Mouse (Mus musculus): ENCODE data around the gene Fam57b. TPM values are rescaled to one million over a fixed set of nuclear protein-coding genes. Genes with fewer than 3 reads are reported as not detected.

Fam57b gene
- polyA plus RNA-seq, 1 experiment from 2014 or later = 2.5 TPM

DNA sequence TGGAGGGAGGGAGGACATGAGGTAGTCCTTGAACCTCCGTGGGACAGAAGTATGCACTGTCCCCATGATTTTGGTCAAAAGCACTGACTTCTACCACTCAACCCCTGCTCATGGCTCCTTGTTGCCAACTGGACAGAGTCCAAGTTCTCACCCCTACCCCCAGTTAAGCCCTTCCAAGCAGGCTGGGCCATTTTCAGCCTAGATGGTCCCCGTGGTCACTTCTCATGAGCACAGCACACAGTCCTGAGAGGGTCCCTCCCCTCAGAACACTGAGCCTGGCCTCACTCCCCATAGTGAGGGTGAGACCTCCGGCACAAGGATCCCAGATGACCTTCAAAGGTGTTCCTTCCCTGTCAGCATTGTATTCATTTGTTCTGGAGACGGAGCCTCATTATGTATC is 8.3 kb upstream of the Fam57b start:
- Histone ChIP-seq H3K9me3 (replicated peaks; ENCODE audit: control insufficient read depth, low read length) (no peaks in the 10 kb centered on the region), H3K4me3 (ENCODE audit: low read depth, low read length) (no peak overlapping the region), H3K36me3 (replicated peaks; ENCODE audit: control insufficient read depth, insufficient read depth, low read depth, low read length) (peaks cover 29% of the 10 kb centered on the region), H3K9ac (replicated peaks; ENCODE audit: low read length) (no peak overlapping the region), H3K27ac (replicated peaks; ENCODE audit: low read depth, low read length) (no peak overlapping the region), H3K27me3 (ENCODE audit: control insufficient read depth, insufficient read depth, low read length) (no peaks in the 10 kb centered on the region), H3K4me1 (ENCODE audit: control insufficient read depth, insufficient read depth, low read length) (no peaks in the 10 kb centered on the region; the same call in 1 of the 2 replicates), H3K4me2 (ENCODE audit: low read depth, low read length) (no peak overlapping the region)
- no peak for ATAC-seq (replicated peaks; ENCODE audit: insufficient number of reproducible peaks, low FRiP score, low TSS enrichment, low read depth)
- no peak for DNase-seq (ENCODE audit: low spot score)
- 94% methylated on average over 4 of the region's 4 CpGs for WGBS

DNA sequence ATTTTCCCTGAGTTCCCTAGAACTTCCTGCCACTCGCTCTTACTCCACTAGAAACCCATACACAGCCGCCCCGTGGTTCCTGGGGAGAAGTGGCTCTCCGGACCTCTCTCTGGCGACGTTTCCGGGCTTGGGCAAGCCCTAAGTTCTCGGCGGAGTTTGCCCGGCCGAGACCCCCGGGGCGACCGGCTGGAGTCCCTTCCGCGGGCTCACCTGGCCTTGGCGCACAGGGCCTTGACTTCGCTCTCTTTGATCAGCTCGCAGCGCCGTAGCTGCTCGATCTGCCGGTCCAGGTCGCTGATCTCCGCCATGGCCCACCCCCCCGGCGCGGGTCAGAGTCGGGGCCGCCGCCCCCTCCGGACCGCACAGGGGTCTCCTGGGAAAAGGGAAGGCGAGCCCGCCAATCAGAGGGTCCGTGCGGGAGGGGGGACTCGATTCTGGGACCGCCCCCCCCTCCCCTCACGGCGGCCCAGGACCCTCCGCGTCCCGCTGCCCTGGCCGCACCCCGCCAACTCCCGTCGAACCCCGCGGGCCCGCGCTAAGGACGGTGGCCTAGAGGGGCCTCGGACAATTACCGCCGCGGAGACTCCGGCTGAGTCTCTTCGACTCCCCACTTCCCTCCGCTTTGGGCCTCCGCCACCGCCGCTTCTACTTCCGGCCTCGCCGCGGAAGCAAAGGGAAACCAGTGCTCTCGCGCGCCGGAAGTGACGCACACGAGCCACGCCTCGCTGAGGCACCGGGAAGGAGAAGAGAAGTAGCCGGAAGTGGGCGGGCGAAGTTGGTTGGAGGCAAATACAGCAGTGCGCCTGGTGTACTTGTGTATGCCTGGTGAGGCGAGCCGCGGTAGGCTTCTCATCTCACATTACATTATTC is 5.4 kb upstream of the Fam57b start, which contains the start of gene Ppp4c:
TSS of gene Ppp4c (minus strand) at position 646 of the 870 bp plus-strand sequence.
- Histone ChIP-seq H3K27ac (replicated peaks; ENCODE audit: low read depth, low read length) (peak within 1 kb of the TSS; percentile 91), H3K9ac (replicated peaks; ENCODE audit: low read length) (peak within 1 kb of the TSS; percentile 87), H3K27me3 (ENCODE audit: control insufficient read depth, insufficient read depth, low read length) (no peaks in the 10 kb centered on the region), H3K4me2 (ENCODE audit: low read depth, low read length) (peak within 1 kb of the TSS; percentile 57), H3K36me3 (replicated peaks; ENCODE audit: control insufficient read depth, insufficient read depth, low read depth, low read length) (peaks cover 27% of the 10 kb centered on the region), H3K4me1 (ENCODE audit: control insufficient read depth, insufficient read depth, low read length) (no peaks in the 10 kb centered on the region; the same call in 1 of the 2 replicates), H3K4me3 (ENCODE audit: low read depth, low read length) (peak within 1 kb of the TSS; percentile 79), H3K9me3 (replicated peaks; ENCODE audit: control insufficient read depth, low read length) (no peaks in the 10 kb centered on the region)
- under 1% methylated on average over 75 of the region's 83 CpGs for WGBS
- peak; percentile 87 for ATAC-seq (replicated peaks; ENCODE audit: insufficient number of reproducible peaks, low FRiP score, low TSS enrichment, low read depth)
- peak; percentile 99 for DNase-seq (ENCODE audit: low spot score)

DNA sequence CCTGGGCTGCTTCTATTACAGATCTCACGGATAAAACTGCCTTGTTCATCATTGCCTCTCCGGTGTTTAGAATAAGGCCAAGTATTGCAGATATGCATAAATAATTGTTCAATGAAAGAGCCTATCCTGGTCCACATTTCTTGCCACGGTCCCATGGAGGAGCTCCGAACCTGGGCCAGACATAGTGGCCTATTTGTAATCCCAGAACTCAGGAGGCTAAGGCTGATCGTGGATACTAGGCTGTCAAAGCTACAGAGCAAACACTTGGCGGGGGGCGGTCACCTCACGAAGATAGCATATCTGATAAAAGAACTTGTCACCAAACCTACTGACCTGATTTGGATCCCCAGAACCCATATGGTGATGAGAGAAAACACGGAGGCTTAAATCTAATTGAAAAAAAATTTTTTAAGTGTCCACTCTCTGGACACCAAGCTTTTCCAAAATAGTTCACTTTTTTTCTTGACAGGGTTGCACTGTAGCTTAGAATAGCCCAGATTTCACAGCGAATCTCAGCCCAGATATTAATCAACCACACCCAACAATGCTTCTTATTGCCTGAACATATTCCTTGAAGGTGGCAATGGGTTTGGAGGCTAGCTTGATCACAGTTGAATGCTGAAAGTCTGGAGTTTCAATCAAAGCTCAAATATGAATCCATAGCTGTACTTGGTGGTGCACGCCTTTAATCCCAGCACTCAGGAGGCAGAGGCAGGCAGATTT is 4.6 kb upstream of the Fam57b start:
- H3K4me3 ChIP-seq (ENCODE audit: low read depth, low read length) = peak overlapping the region; percentile 79
- H3K9ac ChIP-seq (replicated peaks; ENCODE audit: low read length) = peak overlapping the region; percentile 47
- peaks cover 22% of the 10 kb centered on the region for H3K36me3 ChIP-seq (replicated peaks; ENCODE audit: control insufficient read depth, insufficient read depth, low read depth, low read length)
- WGBS = 24% methylated on average over 11 of the region's 11 CpGs
- ATAC-seq (replicated peaks; ENCODE audit: insufficient number of reproducible peaks, low FRiP score, low TSS enrichment, low read depth) (peak; percentile 22; the same call in 1 of the 2 replicates), DNase-seq (ENCODE audit: low spot score) (no peak)
- H3K9me3 ChIP-seq (replicated peaks; ENCODE audit: control insufficient read depth, low read length) = no peaks in the 10 kb centered on the region
- H3K4me2 ChIP-seq (ENCODE audit: low read depth, low read length) = peak overlapping the region; percentile 57
- peaks cover 3% of the 10 kb centered on the region for H3K4me1 ChIP-seq (ENCODE audit: control insufficient read depth, insufficient read depth, low read length)
- H3K27me3 ChIP-seq (ENCODE audit: control insufficient read depth, insufficient read depth, low read length) = no peaks in the 10 kb centered on the region
- peak overlapping the region; percentile 91 for H3K27ac ChIP-seq (replicated peaks; ENCODE audit: low read depth, low read length)

DNA sequence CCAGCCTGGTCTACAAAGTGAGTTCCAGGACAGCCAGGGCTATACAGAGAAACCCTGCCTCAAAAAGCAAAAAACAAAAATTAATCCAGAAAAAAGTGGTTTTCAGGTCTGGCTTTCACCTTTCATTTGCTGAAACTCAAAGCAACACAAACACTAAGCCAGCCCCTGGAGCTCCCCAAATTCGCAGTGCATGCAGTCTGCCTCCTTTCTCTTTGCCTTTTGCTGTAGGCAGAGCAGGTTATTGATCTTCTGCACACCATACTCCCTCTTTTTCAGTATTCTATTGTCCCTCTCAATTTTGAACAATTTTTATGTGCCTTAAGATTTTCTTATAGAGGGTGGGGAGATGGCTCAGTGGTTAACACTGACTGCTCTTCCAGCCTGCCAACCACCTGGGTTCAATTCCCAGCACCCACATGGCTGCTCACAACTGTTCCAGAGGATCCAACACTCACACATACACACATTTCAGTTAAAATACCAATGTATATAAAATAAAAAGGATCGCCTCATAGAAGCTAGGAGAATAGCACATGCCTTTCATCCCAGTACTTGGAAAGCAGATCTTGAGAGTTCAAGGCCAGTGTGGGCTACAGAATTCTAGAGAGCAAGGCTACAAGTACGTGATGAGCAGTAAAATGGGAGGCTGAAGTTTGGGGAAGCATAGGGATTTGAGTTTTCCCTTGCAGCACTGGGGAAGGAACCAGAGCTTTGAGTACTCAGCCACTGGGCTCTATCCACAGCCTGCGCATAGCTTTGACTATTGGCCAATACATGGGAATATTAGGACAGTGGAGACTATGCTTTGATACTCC is 3.8 kb upstream of the Fam57b start:
- no peak overlapping the region for H3K9ac ChIP-seq (replicated peaks; ENCODE audit: low read length)
- no peak for ATAC-seq (replicated peaks; ENCODE audit: insufficient number of reproducible peaks, low FRiP score, low TSS enrichment, low read depth)
- no peak for DNase-seq (ENCODE audit: low spot score)
- peaks cover 3% of the 10 kb centered on the region for H3K4me1 ChIP-seq (ENCODE audit: control insufficient read depth, insufficient read depth, low read length)
- peaks cover 16% of the 10 kb centered on the region for H3K36me3 ChIP-seq (replicated peaks; ENCODE audit: control insufficient read depth, insufficient read depth, low read depth, low read length)
- H3K4me2 ChIP-seq (ENCODE audit: low read depth, low read length) = no peak overlapping the region
- WGBS = 73% methylated on average over 4 of the region's 4 CpGs
- H3K27me3 ChIP-seq (ENCODE audit: control insufficient read depth, insufficient read depth, low read length) = no peaks in the 10 kb centered on the region
- H3K9me3 ChIP-seq (replicated peaks; ENCODE audit: control insufficient read depth, low read length) = no peaks in the 10 kb centered on the region
- no peak overlapping the region for H3K27ac ChIP-seq (replicated peaks; ENCODE audit: low read depth, low read length)
- H3K4me3 ChIP-seq (ENCODE audit: low read depth, low read length) = no peak overlapping the region

DNA sequence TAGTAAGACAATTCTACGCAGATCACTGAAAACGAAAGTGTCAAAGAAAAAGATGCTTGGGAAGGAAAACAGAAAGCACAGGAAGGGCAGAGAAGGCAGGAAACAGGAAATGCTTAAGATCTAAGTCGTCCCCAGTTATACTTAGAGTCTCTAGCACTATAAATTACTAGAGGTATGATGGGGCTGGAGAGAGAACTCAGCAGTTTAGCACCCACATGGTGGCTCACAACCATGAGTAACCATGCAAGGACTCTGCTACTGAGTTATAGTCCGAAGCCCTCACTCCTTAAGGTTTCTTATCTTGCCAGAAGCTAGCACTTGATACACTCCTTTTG is 3.2 kb upstream of the Fam57b start:
- H3K36me3 ChIP-seq (replicated peaks; ENCODE audit: control insufficient read depth, insufficient read depth, low read depth, low read length) = peaks cover 16% of the 10 kb centered on the region
- no peak overlapping the region for H3K9ac ChIP-seq (replicated peaks; ENCODE audit: low read length)
- H3K4me1 ChIP-seq (ENCODE audit: control insufficient read depth, insufficient read depth, low read length) = peaks cover 3% of the 10 kb centered on the region
- H3K27ac ChIP-seq (replicated peaks; ENCODE audit: low read depth, low read length) = no peak overlapping the region
- no peaks in the 10 kb centered on the region for H3K9me3 ChIP-seq (replicated peaks; ENCODE audit: control insufficient read depth, low read length)
- H3K27me3 ChIP-seq (ENCODE audit: control insufficient read depth, insufficient read depth, low read length) = no peaks in the 10 kb centered on the region
- no peak overlapping the region for H3K4me3 ChIP-seq (ENCODE audit: low read depth, low read length)
- no peak for DNase-seq (ENCODE audit: low spot score)
- ATAC-seq (replicated peaks; ENCODE audit: insufficient number of reproducible peaks, low FRiP score, low TSS enrichment, low read depth) = no peak
- H3K4me2 ChIP-seq (ENCODE audit: low read depth, low read length) = no peak overlapping the region
- 70% methylated on average over 4 of the region's 4 CpGs for WGBS

DNA sequence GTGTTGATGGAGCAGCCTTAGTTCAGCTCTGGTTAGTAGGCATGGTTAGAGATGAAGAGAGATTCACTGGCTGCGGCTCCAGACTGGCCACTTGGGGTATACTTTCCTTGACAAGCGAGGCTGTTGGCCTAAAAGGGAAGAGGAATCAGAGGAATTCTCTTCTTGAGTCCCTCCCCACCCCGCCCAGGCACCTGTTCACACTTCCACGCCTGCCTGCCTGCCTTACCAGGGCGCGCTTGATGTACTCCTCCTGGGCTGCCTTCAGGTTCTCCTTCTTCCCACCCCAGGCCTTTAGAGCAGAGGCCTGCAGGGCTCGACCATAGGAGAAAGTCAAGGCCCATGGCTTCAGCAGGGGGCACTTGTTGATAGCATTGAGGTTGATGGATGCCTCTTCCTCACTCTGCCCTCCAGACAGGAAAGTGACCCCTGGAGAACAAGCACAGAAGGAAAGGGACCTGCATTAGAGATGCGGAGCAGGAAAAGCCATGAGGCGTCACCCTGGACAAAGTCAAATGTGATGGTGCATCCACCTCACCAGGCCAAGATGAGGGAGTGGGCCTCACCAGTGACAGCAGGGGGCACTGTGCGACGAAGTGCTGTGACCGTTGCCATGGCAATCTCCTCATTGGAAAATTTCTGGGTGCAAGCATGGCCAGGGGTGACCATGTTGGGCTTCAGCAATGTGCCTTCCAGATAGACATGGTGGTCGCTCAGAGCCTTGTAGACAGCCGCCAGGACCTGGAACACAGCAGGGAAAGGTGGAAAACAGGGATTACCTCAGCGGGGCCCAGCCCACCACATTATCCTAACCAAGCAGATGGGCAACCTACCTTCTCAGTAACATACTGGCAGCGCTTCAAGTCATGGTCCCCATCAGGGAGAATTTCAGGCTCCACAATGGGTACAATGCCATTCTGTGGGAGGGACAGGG is 1.8 kb upstream of the Fam57b start:
- Histone ChIP-seq H3K36me3 (replicated peaks; ENCODE audit: control insufficient read depth, insufficient read depth, low read depth, low read length) (peaks cover 9% of the 10 kb centered on the region), H3K4me3 (ENCODE audit: low read depth, low read length) (no peak overlapping the region), H3K4me1 (ENCODE audit: control insufficient read depth, insufficient read depth, low read length) (peaks cover 3% of the 10 kb centered on the region)

DNA sequence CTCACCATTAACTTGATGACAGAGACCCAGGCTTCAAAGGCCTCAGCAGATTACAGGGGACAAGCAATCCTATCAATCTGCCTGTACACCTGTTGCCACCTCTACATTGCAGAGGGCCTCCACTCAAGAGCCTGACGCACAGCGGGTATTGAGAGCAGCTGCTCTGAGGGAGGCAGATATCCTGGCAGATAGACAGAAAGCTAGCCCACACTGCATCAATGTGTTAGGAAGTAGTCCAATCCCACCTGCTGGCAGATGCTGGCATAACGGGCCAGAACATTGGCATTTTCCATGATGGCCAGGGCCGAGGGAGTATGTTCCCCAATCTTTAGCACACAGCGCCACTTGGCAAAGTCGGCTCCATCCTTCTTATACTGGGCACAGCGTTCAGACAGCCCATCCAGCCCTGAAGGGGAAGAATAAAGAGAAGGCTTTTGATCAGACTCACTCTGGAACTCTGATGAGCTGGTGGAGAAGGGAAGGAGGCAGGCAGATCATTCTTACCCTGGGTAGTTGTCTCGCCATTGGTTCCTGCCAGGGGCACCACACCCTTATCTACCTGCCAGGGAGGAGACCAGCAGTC is 1.0 kb upstream of the Fam57b start:
- Histone ChIP-seq H3K4me1 (ENCODE audit: control insufficient read depth, insufficient read depth, low read length) (peaks cover 3% of the 10 kb centered on the region), H3K9me3 (replicated peaks; ENCODE audit: control insufficient read depth, low read length) (no peaks in the 10 kb centered on the region), H3K4me3 (ENCODE audit: low read depth, low read length) (no peak overlapping the region), H3K27me3 (ENCODE audit: control insufficient read depth, insufficient read depth, low read length) (no peaks in the 10 kb centered on the region), H3K36me3 (replicated peaks; ENCODE audit: control insufficient read depth, insufficient read depth, low read depth, low read length) (peaks cover 9% of the 10 kb centered on the region), H3K27ac (replicated peaks; ENCODE audit: low read depth, low read length) (no peak overlapping the region), H3K9ac (replicated peaks; ENCODE audit: low read length) (no peak overlapping the region), H3K4me2 (ENCODE audit: low read depth, low read length) (no peak overlapping the region)
- no peak for ATAC-seq (replicated peaks; ENCODE audit: insufficient number of reproducible peaks, low FRiP score, low TSS enrichment, low read depth)
- peak; percentile 45 for DNase-seq (ENCODE audit: low spot score)
- 83% methylated on average over 8 of the region's 8 CpGs for WGBS

More for the DNA sequence above, 1.8 kb upstream of the Fam57b start:
- H3K9ac ChIP-seq (replicated peaks; ENCODE audit: low read length) = no peak overlapping the region
- no peak overlapping the region for H3K27ac ChIP-seq (replicated peaks; ENCODE audit: low read depth, low read length)
- no peaks in the 10 kb centered on the region for H3K9me3 ChIP-seq (replicated peaks; ENCODE audit: control insufficient read depth, low read length)
- no peak for ATAC-seq (replicated peaks; ENCODE audit: insufficient number of reproducible peaks, low FRiP score, low TSS enrichment, low read depth)
- H3K4me2 ChIP-seq (ENCODE audit: low read depth, low read length) = no peak overlapping the region
- no peak for DNase-seq (ENCODE audit: low spot score)
- H3K27me3 ChIP-seq (ENCODE audit: control insufficient read depth, insufficient read depth, low read length) = no peaks in the 10 kb centered on the region
- 85% methylated on average over 16 of the region's 16 CpGs for WGBS
